Mouse (Mus musculus): Measurements from ENCODE around the gene Slc44a5. TPM values are rescaled to one million over a fixed set of nuclear protein-coding genes. Genes with fewer than 3 reads are reported as not detected.
A peak's percentile ranks its signal among the peaks of the same experiment; 100 is the strongest.

Gene Slc44a5
- under 1 TPM; 0.13 to 0.27 TPM for total RNA-seq (2021)
- long read RNA-seq, experiment 1, result 0 reads
- long read RNA-seq, experiment 2, partial matches to known transcripts, result 0 of 1 reads
- long read RNA-seq, experiment 2, other reads (novel, unspliced or antisense), result 1 of 1 reads

GRCm38 (mm10) chr3:153973171-153973948 lies at the start of gene Slc44a5:
Slc44a5 (plus strand) TSS chr3:153973436.
- no peak for DNase-seq

- no peak for DNase-seq
Observed at GRCm38 (mm10) chr3:153926333-153926732, 46.9 kb upstream of the Slc44a5 start.

- no peak for DNase-seq
Observed at GRCm38 (mm10) chr3:153929526-153929925, 43.7 kb upstream of the Slc44a5 start.

GRCm38 (mm10) chr3:153932461-153932860 lies 40.8 kb upstream of the Slc44a5 start:
- no peak for DNase-seq

- no peak for DNase-seq
Observed at GRCm38 (mm10) chr3:153935878-153936277, 37.4 kb upstream of the Slc44a5 start.

GRCm38 (mm10) chr3:153937116-153937810 lies 36.0 kb upstream of the Slc44a5 start:
- DNase-seq, result no peak

- no peak for DNase-seq
Observed at GRCm38 (mm10) chr3:153940021-153940420, 33.2 kb upstream of the Slc44a5 start.

GRCm38 (mm10) chr3:153940486-153940885 lies 32.8 kb upstream of the Slc44a5 start:
- no peak for DNase-seq

- DNase-seq, result no peak
Observed at GRCm38 (mm10) chr3:153941613-153942012, 31.6 kb upstream of the Slc44a5 start.

GRCm38 (mm10) chr3:153943003-153943640 lies 30.1 kb upstream of the Slc44a5 start:
- no peak for DNase-seq

GRCm38 (mm10) chr3:153943901-153944334 lies 29.3 kb upstream of the Slc44a5 start:
- no peak for DNase-seq

- peak; percentile 99 for DNase-seq
Observed at GRCm38 (mm10) chr3:153944335-153944990, 28.8 kb upstream of the Slc44a5 start, which contains the start of gene Acadm. Acadm (minus strand) TSS chr3:153944632.

- no peak for DNase-seq
Observed at GRCm38 (mm10) chr3:153947271-153947670, 26.0 kb upstream of the Slc44a5 start.

GRCm38 (mm10) chr3:153948176-153948575 lies 25.1 kb upstream of the Slc44a5 start:
- no peak for DNase-seq

GRCm38 (mm10) chr3:153957916-153958315 lies 15.3 kb upstream of the Slc44a5 start:
- DNase-seq, result no peak

- DNase-seq, result no peak
Observed at GRCm38 (mm10) chr3:153959035-153959730, 14.1 kb upstream of the Slc44a5 start.

- no peak for DNase-seq
Observed at GRCm38 (mm10) chr3:153959731-153960207, 13.5 kb upstream of the Slc44a5 start.

- DNase-seq, result no peak
Observed at GRCm38 (mm10) chr3:153960884-153961283, 12.4 kb upstream of the Slc44a5 start.

- DNase-seq, result no peak
Observed at GRCm38 (mm10) chr3:153961632-153962389, 11.4 kb upstream of the Slc44a5 start.

- no peak for DNase-seq
Observed at GRCm38 (mm10) chr3:153967447-153967846, 5.8 kb upstream of the Slc44a5 start.
